Mouse (Mus musculus): ENCODE measurements around the gene Sult2b1. TPM values are rescaled to one million over a fixed set of nuclear protein-coding genes. Genes with fewer than 3 reads are reported as not detected.

Gene Sult2b1
- polyA plus RNA-seq, 1 experiment from 2014 or later = 3.7 TPM

GRCm38 (mm10) chr7:45704730-45705442 is 79.6 kb downstream of the Sult2b1 start, which contains the start of gene Dbp:
Dbp (plus strand) TSS chr7:45705088.
- Histone ChIP-seq H3K27me3 (peaks cover 8% of the 10 kb centered on the region), H3K36me3 (peaks cover 7% of the 10 kb centered on the region), H3K4me3 (peak within 1 kb of the TSS; percentile 73), H3K4me2 (replicated peaks) (peak within 1 kb of the TSS; percentile 99), H3K27ac (peak within 1 kb of the TSS; percentile 80), H3K9ac (peak within 1 kb of the TSS; percentile 87), H3K9me3 (no peaks in the 10 kb centered on the region), H3K4me1 (peaks cover 74% of the 10 kb centered on the region)
- under 1% methylated on average over 36 of the region's 36 CpGs for WGBS
- peak; percentile 90 for ATAC-seq (ENCODE audit: low FRiP score, low read depth)

GRCm38 (mm10) chr7:45704046-45704559 is 80.4 kb downstream of the Sult2b1 start:
- Histone ChIP-seq H3K4me2 (replicated peaks) (peak overlapping the region; percentile 99), H3K27ac (peak overlapping the region; percentile 79), H3K27me3 (peaks cover 16% of the 10 kb centered on the region), H3K4me1 (peaks cover 71% of the 10 kb centered on the region), H3K9ac (peak overlapping the region; percentile 60), H3K4me3 (peak overlapping the region; percentile 73), H3K9me3 (no peaks in the 10 kb centered on the region), H3K36me3 (no peaks in the 10 kb centered on the region; the same call in 1 of the 2 replicates)
- ATAC-seq (ENCODE audit: low FRiP score, low read depth) = peak; percentile 33
- under 1% methylated on average over 13 of the region's 13 CpGs for WGBS

- ATAC-seq (ENCODE audit: low FRiP score, low read depth) = no peak
- Histone ChIP-seq H3K4me3 (peak overlapping the region; percentile 73), H3K27ac (peak overlapping the region; percentile 79; the same call in 1 of the 2 replicates), H3K4me1 (peaks cover 66% of the 10 kb centered on the region), H3K9ac (peak overlapping the region; percentile 60), H3K4me2 (replicated peaks) (peak overlapping the region; percentile 99), H3K36me3 (no peaks in the 10 kb centered on the region), H3K27me3 (peaks cover 21% of the 10 kb centered on the region), H3K9me3 (no peaks in the 10 kb centered on the region)
- WGBS = 43% methylated on average over 12 of the region's 12 CpGs
These were observed 80.9 kb downstream of the Sult2b1 start for GRCm38 (mm10) chr7:45703521-45704033.

- Histone ChIP-seq H3K27me3 (peaks cover 27% of the 10 kb centered on the region), H3K4me2 (replicated peaks) (peak overlapping the region; percentile 99), H3K9ac (no peak overlapping the region; the same call in 1 of the 2 replicates), H3K4me3 (no peak overlapping the region), H3K9me3 (no peaks in the 10 kb centered on the region), H3K36me3 (no peaks in the 10 kb centered on the region), H3K27ac (no peak overlapping the region), H3K4me1 (peaks cover 60% of the 10 kb centered on the region)
- 93% methylated on average over 17 of the region's 17 CpGs for WGBS
- no peak for ATAC-seq (ENCODE audit: low FRiP score, low read depth)
These were observed 81.5 kb downstream of the Sult2b1 start for GRCm38 (mm10) chr7:45702809-45703520.

GRCm38 (mm10) chr7:45702316-45702715 is 82.2 kb downstream of the Sult2b1 start:
- no peaks in the 10 kb centered on the region for H3K36me3 ChIP-seq
- H3K4me2 ChIP-seq (replicated peaks) = no peak overlapping the region
- H3K9ac ChIP-seq = no peak overlapping the region
- 89% methylated on average over 11 of the region's 11 CpGs for WGBS
- H3K9me3 ChIP-seq = no peaks in the 10 kb centered on the region
- no peak overlapping the region for H3K27ac ChIP-seq
- no peak for ATAC-seq (ENCODE audit: low FRiP score, low read depth)
- H3K4me3 ChIP-seq = no peak overlapping the region
- peaks cover 30% of the 10 kb centered on the region for H3K27me3 ChIP-seq
- H3K4me1 ChIP-seq = peaks cover 53% of the 10 kb centered on the region

GRCm38 (mm10) chr7:45701607-45702006 is 82.9 kb downstream of the Sult2b1 start:
- Histone ChIP-seq H3K9ac (no peak overlapping the region), H3K4me1 (peaks cover 47% of the 10 kb centered on the region), H3K36me3 (no peaks in the 10 kb centered on the region), H3K4me3 (peak overlapping the region; percentile 50; the same call in 1 of the 2 replicates), H3K27me3 (peaks cover 30% of the 10 kb centered on the region), H3K4me2 (replicated peaks) (peak overlapping the region; percentile 91), H3K9me3 (no peaks in the 10 kb centered on the region), H3K27ac (no peak overlapping the region)
- WGBS = 85% methylated on average over 11 of the region's 11 CpGs
- ATAC-seq (ENCODE audit: low FRiP score, low read depth) = no peak

GRCm38 (mm10) chr7:45701072-45701471 is 83.4 kb downstream of the Sult2b1 start:
- Histone ChIP-seq H3K9me3 (no peaks in the 10 kb centered on the region), H3K9ac (peak overlapping the region; percentile 57), H3K36me3 (no peaks in the 10 kb centered on the region), H3K4me1 (peaks cover 42% of the 10 kb centered on the region), H3K4me3 (peak overlapping the region; percentile 50), H3K27ac (peak overlapping the region; percentile 33; the same call in 1 of the 2 replicates), H3K4me2 (replicated peaks) (peak overlapping the region; percentile 91), H3K27me3 (peaks cover 30% of the 10 kb centered on the region)
- WGBS = 24% methylated on average over 11 of the region's 11 CpGs
- ATAC-seq (ENCODE audit: low FRiP score, low read depth) = no peak

- Histone ChIP-seq H3K9ac (peak overlapping the region; percentile 74), H3K4me3 (peak overlapping the region; percentile 50), H3K9me3 (no peaks in the 10 kb centered on the region), H3K4me2 (replicated peaks) (peak overlapping the region; percentile 91), H3K4me1 (peaks cover 36% of the 10 kb centered on the region), H3K27ac (no peak overlapping the region), H3K36me3 (no peaks in the 10 kb centered on the region), H3K27me3 (peaks cover 30% of the 10 kb centered on the region)
- no peak for ATAC-seq (ENCODE audit: low FRiP score, low read depth)
- under 1% methylated on average over 20 of the region's 20 CpGs for WGBS
These were observed 84.0 kb downstream of the Sult2b1 start for GRCm38 (mm10) chr7:45700301-45701015.

GRCm38 (mm10) chr7:45699523-45700141 is 84.8 kb downstream of the Sult2b1 start, which contains the start of gene Car11:
Car11 (plus strand) TSS chr7:45699843.
- H3K27ac ChIP-seq = no peak within 1 kb of the TSS

GRCm38 (mm10) chr7:45697894-45698293 is 86.6 kb downstream of the Sult2b1 start:
- H3K4me3 ChIP-seq = no peak overlapping the region
- no peak for ATAC-seq (ENCODE audit: low FRiP score, low read depth)
- no peaks in the 10 kb centered on the region for H3K36me3 ChIP-seq
- peaks cover 31% of the 10 kb centered on the region for H3K4me1 ChIP-seq
- no peak overlapping the region for H3K27ac ChIP-seq
- 76% methylated on average over 7 of the region's 7 CpGs for WGBS
- H3K27me3 ChIP-seq = peaks cover 30% of the 10 kb centered on the region
- no peak overlapping the region for H3K9ac ChIP-seq
- H3K9me3 ChIP-seq = no peaks in the 10 kb centered on the region
- H3K4me2 ChIP-seq (replicated peaks) = no peak overlapping the region

More at GRCm38 (mm10) chr7:45699523-45700141, 84.8 kb downstream of the Sult2b1 start, which contains the start of gene Car11:
- 2% methylated on average over 36 of the region's 36 CpGs for WGBS
- H3K4me2 ChIP-seq (replicated peaks) = peak within 1 kb of the TSS; percentile 91
- no peaks in the 10 kb centered on the region for H3K9me3 ChIP-seq
- H3K4me1 ChIP-seq = peaks cover 37% of the 10 kb centered on the region
- peak within 1 kb of the TSS; percentile 50 for H3K4me3 ChIP-seq
- no peak for ATAC-seq (ENCODE audit: low FRiP score, low read depth)
- H3K27me3 ChIP-seq = peaks cover 30% of the 10 kb centered on the region
- H3K9ac ChIP-seq = peak within 1 kb of the TSS; percentile 74
- no peaks in the 10 kb centered on the region for H3K36me3 ChIP-seq

GRCm38 (mm10) chr7:45695098-45695497 is 89.4 kb downstream of the Sult2b1 start:
- Histone ChIP-seq H3K4me1 (peaks cover 16% of the 10 kb centered on the region), H3K9ac (no peak overlapping the region), H3K9me3 (no peaks in the 10 kb centered on the region), H3K4me2 (replicated peaks) (no peak overlapping the region), H3K27ac (peak overlapping the region; percentile 44; the same call in 1 of the 2 replicates), H3K27me3 (peaks cover 24% of the 10 kb centered on the region), H3K4me3 (no peak overlapping the region), H3K36me3 (no peaks in the 10 kb centered on the region)
- 6% methylated on average over 6 of the region's 6 CpGs for WGBS
- no peak; the same call in 1 of the 2 replicates for ATAC-seq (ENCODE audit: low FRiP score, low read depth)
